Mouse (Mus musculus): ENCODE results near the gene Mipol1.
"Not testable (repeated sequence)": the region's sequence is repeated elsewhere in the genome, so short reads cannot be mapped to it uniquely, and the experiment has no call there.

The Mipol1 gene

DNA sequence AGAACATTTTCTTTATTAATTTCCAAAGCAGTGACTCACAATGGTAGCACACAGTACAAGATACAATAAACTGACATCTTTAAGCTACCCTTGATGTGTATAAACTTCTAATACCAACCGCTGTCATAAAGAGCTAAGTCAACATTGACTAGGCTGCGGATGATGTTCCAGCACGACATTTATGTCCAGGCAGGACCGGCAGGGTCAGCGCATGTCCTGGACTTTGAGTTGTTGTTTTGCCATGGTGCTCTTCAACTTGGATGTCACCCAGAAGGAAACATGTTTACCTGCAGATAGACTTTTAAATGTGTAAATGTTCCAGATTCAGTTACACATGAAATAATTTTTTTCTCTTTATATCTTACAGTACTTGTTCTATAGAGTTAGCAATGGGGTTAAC is 194.7 kb downstream of the Mipol1 start:
- no peak for DNase-seq (ENCODE audit: low read depth, low spot score)

DNA sequence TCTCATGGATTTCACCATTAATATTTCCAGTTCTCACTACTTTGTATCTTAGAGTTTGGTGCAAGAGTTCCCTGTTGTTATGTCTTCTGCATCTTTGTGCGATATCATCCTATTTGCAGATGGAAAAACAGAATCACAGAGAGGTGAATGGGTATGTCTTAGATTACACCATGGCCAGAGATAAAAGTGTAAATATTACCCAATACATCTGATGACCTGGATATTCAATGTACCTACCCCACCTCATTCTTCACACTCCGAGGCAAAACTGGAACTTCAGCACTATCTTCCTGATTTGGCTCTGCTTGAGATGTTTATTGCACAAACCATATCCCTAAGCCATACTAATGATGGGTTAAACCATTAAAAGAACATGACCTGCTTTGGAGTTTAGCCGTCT is 198.0 kb downstream of the Mipol1 start:
- DNase-seq (ENCODE audit: low read depth, low spot score), result no peak

DNA sequence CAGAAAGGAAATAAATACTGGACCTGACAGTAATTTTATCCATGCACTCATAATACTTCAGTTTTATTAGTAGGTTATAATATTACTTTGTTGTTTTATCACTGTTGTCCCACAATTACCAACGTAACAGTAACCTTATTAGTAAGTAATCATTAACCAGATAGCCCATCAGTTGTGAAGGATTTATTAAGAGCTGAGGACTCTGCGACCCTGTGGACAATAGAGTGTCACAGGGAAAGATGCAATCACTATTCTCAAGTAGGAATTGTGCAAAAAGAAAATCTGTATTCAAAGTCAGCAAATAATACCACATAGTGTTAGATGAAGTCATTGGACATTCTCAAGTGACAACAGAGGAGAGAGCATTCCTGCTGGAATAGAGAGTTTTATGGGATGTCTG is 198.5 kb downstream of the Mipol1 start:
- no peak for DNase-seq (ENCODE audit: low read depth, low spot score)

DNA sequence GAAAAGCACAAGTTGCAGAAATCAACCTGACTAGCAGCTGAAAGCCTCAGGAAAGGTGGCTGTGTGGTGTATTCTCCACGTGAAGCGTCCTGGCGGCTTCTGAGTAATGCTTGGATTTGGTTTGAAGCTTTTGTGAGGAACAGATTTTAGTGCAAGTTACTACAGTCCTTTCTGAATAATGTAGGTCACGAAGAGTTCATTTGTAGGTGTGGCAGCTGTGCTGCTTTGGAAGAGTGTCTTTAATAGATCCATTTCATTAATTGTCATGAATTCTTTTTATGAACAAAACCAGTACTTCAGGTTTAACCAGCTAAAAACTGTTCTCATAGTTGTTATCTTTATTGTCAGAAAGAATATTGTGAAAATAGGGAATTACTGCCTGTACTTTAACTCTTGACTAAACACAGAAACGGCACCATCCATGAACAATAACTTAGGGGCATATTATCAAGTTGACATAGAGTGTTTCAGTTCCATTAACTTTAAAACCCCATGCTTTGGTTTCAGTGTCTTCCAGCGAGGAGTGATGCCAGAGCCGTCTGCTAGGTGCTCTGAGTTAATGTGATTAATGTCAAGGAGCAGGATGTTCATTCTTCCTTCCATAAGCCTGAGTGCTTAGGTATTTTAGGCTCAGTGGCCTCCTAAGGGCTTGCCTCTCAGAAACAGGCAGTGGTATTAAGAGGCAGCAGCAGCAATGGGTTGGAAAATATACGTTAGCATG is 206.9 kb downstream of the Mipol1 start:
- not testable (repeated sequence) for DNase-seq (ENCODE audit: low read depth, low spot score)

DNA sequence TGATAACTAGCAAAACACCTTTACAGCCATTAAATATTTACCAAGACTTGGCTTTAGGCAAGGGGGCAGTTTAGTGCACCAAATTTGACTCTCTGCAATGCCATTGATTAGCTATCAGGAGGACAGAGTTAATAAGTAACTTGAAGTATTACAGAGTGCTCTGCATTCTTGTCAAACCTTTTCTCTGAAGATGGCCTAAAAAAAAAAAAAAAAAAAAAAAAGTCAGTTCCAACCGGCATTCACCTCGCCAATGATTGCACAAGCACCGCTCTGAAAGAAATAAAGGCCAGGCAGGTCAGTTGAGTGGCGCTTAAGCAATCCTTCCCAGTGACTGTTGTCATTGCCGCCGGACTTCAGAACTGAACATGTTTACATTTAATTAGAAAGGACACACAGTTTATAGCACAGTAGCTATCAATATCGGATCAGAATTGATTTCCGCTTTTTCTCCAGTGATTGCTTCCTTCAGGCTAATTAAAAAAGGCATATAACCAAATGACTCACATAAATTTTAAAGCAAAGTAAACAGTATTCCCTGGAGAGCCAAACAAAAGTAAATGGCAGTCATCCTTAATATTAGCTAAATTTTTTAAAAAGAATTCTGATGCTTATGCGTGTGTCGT is 214.2 kb downstream of the Mipol1 start:
- DNase-seq (ENCODE audit: low read depth, low spot score), result no peak

DNA sequence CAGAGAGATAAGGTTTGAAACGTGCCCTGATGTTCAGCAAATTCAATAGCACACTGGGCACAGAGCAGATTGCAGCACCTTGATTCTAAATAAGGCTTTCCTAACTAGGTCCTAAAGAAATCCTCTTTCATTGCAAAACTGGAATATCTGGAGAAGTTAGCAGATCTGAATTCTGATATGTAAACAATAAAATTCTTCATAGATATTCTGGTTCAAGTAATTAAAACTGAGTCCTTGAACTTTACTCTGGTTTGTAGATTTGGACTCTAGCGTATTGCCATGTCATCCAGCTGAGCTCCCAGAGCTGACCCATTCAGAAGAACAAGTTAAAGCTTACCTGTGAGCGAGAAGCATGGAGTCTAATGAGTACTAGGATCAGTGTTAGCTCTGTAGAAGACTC is 217.1 kb downstream of the Mipol1 start:
- DNase-seq (ENCODE audit: low read depth, low spot score), result no peak

DNA sequence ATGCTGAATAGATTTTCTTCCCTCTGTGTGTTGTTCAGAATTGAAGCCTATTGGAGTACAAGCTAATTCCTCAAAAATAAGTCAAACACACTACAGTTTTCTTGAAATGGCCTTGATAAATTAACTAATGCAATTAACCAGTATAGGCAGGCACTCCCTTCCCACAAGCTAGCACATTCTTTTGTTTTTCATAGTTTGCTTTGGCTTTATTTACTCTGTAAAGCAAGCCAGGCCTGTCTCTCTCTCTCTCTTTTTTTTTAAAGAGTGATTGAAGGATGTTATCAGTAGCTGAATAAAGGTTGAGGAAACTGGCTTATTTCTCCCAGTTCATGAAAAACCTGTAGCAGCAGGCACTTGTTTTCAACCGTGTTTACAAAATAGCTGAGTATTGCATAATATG is 219.1 kb downstream of the Mipol1 start:
- DNase-seq (ENCODE audit: low read depth, low spot score), result no peak

DNA sequence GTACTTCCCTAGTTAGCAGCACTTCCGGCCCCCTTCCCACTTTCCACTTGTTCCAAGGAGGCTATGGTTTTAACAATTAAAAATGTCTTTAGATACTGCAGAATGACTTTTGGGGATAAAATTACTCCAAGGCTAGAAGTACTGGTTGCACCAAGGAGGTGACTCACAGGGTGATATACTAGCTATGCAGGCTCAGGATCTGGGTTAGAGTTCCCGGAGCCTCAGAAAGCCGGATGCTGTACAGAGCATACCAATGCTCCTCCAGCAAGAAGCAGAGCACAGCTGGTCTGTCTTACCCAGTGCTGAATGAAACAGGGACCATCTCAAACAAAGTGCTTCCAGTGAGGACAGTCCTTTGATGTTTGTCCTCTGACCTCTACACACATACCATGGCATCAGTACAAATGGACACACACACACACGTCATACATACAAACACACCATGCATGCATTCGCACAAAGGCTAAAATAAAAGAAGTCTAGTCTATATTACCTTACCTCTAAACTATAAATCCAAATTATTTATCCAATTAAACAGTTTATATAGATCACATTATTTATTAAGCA is 219.9 kb downstream of the Mipol1 start:
- DNase-seq (ENCODE audit: low read depth, low spot score), result no peak

DNA sequence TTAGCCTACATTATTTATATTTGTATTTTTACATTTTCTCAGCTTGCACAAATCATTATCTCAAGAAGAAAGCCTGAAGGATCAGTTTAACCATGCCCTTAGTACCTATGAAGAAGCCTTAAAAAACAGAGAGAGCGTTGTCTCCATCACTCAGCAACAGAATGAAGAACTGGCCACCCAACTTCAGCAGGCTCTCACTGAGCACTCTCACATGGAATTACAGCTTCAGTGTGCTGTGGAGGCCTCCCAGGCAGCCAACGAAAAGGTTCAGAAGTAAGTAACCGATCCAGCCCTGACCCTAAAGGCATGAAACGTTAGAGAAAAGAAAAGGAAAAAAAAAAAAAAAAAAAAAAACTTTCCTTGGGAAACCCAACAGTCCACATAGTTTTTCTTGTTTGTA is 226.7 kb downstream of the Mipol1 start:
- no peak for DNase-seq (ENCODE audit: low read depth, low spot score)

DNA sequence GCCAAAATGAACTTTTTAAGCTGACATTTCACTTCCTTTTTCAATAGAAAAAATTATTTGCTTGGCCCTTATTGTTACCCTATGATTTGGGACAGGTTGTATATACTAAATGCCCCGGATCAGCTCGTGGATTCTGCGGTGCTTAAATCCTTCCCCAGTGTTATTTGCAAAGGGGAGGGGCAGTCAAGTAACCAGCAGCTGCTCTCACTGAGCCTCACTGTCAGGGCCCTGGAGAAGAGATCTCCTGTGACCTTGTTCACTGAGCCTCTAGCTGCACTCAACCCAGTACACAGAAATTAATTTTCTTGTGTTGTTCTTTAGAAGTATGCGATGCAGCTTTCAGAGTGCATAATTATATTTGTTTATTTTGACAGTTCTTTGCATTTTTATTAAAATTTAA is 227.1 kb downstream of the Mipol1 start:
- no peak for DNase-seq (ENCODE audit: low read depth, low spot score)

DNA sequence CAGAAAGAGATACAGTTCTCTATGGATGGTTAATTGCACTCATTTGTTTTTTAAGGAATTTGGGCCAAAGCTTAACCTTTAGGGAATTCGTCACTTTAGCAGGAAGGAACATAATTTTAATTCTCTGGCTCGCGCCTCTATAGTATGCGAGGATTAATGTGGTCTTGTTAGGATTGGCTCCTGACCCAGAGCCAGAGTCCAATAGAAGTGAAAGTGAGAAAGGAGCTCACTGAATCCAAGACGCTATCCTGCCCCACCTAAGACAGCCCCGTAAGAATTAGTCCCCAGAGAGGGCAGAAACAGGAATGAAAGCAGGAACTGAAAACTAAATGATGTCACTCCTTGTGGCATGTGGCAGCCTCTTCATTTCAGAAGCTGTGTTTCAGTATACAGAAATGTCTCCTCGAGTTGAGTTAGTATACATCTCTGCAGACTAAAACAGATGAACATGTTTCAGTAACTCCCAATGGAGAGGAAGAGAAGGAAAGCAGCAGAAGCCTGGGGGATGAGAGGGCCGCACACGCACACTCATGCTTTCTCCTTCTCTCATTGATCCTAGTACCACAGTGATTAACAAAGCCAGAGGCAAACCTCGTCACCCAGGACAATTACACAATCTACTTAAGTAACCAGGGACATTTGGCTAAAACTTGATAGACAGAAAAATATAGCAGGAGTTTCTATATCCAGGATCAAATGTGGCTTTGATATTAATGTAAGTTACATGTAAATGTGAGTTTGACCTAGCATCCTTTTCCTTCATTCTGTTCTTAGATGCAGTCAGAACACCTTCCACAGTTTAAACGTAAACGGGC is 234.5 kb downstream of the Mipol1 start:
- no peak for DNase-seq (ENCODE audit: low read depth, low spot score)

DNA sequence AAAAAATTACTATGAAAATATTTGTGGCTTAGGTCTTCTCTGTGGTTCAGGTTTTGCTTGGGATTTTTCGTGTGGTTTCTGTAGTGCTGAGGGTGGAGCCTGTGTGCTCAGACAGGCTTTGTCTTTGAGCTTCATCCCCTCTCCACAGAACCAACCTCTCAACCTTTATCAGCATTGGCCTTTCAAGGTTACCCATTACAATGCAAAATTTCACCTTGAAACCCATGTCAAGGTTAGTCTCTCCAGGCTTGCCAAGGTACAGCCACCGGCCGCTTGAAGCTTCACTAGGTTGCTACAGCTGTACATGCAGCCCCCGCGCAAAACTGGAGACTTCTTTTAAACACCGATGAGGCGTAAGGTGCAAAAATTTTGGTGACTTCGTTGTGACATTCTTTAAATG is 241.6 kb downstream of the Mipol1 start:
- DNase-seq (ENCODE audit: low read depth, low spot score), result no peak

DNA sequence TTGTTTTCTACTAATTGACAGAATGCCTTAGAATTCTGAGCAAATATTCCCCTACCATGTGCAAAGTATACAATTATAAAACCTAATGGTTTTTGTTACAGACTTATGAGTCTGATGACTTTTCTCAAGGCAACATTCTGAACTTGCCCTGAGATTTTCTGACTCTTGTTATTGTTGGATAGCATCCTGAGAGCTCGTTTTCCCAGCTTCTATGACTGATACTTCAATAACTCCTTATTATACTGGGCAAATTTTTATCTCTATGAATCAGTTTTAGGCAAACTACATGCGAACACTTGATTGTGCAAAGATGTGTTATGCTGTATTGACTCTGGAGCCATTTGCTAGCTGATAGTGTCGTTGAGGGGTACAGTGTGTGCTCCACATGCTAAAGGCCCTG is 246.6 kb downstream of the Mipol1 start:
- DNase-seq (ENCODE audit: low read depth, low spot score), result no peak

DNA sequence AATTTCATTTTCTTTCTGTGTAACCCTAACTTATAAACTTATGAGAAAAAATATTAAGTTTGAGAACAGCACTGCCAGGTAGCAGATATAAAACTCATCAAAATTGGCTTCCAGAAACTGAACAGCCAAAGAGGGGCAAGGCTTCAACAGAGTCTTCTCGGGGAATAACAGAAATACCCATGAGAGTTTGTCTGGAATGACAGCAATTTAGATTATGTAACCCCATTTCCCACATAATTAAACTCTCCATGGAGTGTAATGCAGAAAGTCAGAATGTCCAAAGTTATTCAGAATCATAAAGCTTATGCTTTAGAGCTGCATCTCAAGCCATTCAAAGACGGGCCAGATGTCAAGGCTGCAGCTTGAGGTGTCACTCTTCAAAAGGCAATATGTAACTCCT is 251.6 kb downstream of the Mipol1 start:
- no peak for DNase-seq (ENCODE audit: low read depth, low spot score)

DNA sequence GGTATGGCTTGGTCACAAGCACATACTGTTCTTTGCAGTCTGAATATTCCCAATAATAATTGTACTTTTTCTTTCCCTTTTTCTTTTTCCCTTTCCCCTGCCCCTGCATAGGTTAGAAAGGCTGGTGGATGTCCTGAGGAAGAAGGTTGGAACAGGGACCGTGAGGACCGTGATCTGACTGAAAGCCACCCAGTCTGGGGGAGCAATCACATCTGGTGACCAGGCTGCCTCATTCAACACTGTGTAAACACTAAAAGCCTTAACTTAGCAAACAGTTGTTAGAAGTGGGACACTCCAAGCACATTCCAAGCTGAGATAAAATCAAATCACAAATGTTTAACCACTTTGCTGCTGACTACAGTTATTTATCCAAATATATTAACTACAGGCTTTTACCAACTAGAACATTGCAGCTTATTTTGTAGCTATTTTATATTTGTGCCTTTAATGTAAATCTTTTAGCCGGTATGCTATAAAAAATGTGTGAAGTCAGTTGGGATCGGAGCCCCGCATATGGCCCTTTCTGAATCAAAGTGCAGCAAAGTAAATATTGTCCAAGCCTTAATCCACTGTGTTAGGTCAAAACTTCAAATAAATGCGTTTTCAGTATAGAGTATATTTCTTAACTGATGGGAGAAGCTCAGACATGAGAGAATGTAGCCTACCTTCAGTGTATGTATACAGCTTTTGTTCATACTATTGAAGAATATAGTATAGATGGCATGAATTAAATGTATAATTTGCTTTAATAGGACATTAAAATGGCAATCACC is 266.3 kb downstream of the Mipol1 start:
- DNase-seq (ENCODE audit: low read depth, low spot score), result peak; percentile 30

DNA sequence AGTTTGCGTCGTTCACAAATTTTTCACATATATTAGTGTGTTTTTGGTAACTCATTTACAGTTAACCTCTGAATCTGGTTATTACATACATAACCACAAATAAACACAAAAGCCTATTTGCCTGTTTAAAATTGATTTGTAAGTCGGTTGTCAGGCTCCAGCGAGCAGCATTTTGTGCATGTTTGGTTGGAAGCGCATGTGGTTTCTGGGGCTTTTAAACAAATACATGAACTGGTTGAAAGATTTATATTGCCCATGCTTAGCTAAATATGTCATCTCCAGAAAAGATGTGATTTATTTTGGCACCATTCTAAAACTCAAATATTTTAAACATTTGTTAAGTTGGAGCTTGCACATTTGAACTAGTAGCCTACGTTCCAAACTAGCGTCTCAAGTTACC is 270.0 kb downstream of the Mipol1 start:
- DNase-seq (ENCODE audit: low read depth, low spot score), result no peak

DNA sequence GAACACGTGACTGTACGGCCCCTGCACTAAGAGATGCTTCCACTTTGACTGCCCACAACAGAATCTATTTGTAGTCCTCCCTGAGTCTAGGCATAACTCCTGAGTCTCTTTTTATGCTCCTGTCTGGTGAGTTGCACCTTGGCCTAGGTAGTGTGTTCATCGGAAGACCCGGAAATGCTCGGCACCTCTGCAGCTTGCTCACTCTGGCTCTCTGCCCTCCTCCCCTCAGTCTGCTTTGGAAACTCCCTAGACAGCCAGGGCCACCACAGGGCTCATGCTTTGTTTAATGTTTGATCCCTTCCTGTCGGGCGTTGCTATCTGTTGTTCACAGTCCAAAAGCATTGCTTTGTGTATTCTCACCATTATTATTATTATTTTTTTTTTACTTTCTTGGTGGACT is 275.1 kb downstream of the Mipol1 start:
- no peak for DNase-seq (ENCODE audit: low read depth, low spot score)

DNA sequence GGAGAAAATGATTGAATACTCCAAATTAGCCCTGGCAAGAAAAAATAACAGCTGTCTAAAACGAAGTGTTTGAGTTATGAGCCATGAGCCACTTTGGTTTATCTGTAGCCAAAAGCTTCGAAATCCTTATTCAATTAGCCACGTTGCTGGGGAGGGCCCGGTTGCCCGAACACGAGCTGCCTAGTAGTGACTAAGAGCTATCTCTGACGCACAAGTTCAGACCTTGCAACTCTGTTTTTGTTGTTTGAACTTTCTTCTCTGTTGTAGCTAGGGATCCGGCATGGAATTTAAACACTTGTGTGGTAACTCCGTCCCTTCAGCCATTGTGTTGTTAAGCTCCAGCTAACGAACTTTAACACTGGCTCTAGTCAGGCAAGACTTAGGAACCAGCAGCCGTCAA is 278.7 kb downstream of the Mipol1 start:
- no peak for DNase-seq (ENCODE audit: low read depth, low spot score)

DNA sequence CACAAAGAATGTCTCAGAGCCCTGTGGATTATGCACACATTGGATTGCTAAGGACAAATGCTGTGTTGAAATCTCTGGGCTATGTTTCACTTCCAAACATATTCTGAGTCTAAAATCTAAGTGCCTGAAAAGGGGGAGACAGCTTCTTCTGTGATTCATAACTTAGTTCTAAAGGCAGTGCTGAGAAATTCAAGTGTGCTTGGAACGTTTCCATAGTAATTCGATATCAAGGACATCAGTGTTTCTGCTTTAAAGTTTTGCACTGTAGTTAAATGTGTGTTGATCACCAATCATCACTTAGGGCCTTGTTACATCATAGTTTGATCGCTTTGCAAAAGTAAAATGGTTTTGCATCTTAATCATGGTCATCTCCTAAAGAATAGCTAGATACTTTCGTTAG is 279.5 kb downstream of the Mipol1 start:
- no peak for DNase-seq (ENCODE audit: low read depth, low spot score)

DNA sequence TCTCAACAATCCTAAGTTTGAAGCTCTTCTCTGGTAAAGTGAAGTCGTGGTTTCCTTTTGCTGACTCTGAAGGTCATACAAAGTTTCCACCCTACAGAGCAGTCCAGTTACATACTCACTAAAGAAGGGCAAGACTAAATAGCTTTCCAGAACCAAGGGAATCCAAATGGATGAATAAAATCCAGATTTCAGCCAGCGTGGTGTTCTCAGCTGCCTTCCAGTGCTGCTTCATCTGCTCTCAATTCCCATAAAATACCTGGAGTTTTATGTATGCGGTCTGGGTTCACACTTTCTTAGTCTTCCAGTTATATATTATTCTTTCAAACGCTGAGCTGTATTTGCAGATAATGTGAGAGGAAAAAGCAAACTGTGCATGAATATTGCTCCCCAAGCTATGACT is 280.9 kb downstream of the Mipol1 start:
- DNase-seq (ENCODE audit: low read depth, low spot score), result no peak

DNA sequence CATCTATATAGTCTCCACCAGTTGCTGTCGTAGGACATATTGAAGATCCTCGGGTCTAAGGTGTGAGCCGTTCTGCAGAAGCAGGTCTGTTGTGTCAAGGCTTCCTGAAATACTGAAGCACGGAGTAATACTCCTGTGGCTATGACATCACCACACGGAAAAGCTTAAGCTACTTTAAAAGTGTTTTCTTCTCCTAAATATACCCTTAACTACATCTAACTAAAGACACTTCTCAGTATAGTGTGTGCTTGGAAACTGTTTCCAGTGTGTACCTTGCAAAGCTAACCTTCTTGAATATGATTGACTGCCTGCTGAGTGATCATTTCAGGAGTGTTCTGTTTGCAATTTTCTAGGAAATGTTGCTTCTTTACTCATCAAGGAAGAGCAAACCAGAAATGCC is 281.3 kb downstream of the Mipol1 start:
- DNase-seq (ENCODE audit: low read depth, low spot score), result no peak

DNA sequence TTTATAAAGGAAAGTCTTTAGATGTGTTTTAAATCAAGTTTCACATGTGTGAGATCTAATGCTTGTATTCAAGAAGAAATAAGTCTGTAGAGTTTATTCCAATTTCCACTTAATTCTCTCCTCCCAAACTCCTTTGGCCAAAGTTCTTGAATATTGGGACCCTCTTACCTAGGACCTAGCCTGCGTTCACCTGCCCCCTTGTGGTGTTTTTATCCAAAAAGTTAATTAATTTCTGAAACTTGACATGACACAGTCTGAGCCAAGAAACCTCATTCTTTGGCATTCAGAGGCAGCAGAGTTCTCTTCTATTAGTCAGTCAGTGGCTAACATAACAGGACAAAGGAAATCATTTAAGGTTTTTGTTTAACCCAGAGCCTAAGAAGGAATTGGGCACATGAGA is 284.3 kb downstream of the Mipol1 start:
- no peak for DNase-seq (ENCODE audit: low read depth, low spot score)

All from forelimb bud, embryonic 11.5 days (tissue).